Mouse (Mus musculus): ENCODE data around the gene Cacng5.
A peak's percentile ranks its signal among the peaks of the same experiment; 100 is the strongest.

Gene Cacng5

DNA sequence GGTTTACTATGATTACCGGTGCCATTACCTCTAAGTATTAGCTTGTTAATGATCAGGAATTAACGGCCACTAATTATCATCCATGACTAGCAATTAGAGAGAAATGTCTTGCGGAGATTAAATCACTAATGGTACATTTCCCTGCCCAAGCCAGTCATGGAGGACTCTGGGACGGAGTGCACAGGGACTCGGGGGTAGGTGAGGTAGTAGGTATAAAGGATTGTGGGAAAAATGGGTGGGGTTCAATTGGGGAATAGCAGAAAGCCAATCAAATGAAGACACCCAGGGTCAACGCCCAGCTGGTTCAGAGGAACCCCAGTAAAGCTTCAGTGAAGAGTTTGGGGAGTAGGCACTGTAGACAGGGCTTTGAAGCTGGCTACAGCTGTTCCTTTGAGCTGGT is 27.5 kb downstream of the Cacng5 start:
- DNase-seq (ENCODE audit: low read depth, low spot score): no peak

GRCm38 (mm10) chr11:107876840-107877239 is 38.0 kb downstream of the Cacng5 start:
- DNase-seq (ENCODE audit: low read depth, low spot score): no peak

GRCm38 (mm10) chr11:107875861-107876494 is 38.9 kb downstream of the Cacng5 start:
- no peak for DNase-seq (ENCODE audit: low read depth, low spot score)

GRCm38 (mm10) chr11:107872743-107873142 is 42.1 kb downstream of the Cacng5 start:
- no peak for DNase-seq (ENCODE audit: low read depth, low spot score)

DNA sequence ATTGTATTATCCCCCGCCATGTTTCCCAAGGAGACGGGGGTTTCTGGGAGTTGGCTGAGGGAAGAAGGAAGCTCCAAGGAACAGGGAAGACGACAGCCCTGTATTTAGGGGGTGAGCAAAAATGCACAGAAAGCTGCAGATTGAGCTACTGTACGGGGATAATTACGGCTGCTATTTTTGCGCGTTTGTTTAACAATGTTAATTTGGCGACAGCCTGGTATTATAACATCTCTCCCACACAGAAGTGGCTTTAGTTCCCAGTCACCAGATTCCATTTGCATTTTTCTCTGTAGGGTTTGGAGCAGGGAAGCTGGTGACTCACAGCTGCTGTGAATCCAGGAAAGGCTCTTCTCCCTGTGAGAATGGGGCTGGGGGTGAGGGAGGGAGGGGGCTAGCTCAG is 47.3 kb downstream of the Cacng5 start:
- no peak for DNase-seq (ENCODE audit: low read depth, low spot score)

DNA sequence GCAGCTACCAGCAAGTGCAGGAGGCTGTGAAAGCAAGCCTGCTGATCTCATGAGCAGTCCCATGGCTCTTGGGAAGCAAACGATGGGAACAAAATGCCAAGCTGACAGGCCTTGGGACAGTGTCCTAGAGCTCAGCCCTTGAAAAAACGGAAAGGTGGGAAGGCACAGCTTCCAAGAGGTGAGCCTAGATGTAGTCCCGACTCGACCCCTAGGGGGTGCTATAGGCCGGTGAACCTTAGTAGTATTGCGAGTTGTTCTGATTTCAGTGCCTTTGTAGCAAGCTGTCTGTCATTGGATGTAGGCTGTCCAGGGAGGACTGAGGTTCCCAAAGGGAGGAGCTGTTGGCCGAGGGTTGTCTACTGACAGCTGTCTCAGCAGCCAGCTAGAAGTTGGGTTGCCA is 49.7 kb downstream of the Cacng5 start:
- peak; percentile 43 for DNase-seq (ENCODE audit: low read depth, low spot score)

DNA sequence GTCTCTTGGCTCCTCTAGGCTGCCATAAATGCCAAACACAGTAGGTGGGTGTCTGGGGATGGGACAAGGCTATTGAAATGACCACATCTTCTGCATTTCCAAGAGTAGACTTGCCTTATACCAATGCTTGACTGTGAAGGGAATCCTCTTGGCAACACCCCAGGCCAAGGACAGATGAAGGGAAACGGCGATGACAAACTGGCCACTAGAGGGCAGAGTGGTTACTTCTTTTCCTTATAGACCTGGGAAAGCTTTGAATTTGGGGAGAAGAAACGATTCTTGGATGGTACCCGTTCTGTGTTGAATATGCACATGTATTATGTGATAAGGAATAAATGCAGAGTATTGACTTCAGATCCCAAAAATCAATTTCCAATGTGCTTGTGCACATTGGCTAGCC is 50.8 kb downstream of the Cacng5 start:
- DNase-seq (ENCODE audit: low read depth, low spot score): peak; percentile 58

DNA sequence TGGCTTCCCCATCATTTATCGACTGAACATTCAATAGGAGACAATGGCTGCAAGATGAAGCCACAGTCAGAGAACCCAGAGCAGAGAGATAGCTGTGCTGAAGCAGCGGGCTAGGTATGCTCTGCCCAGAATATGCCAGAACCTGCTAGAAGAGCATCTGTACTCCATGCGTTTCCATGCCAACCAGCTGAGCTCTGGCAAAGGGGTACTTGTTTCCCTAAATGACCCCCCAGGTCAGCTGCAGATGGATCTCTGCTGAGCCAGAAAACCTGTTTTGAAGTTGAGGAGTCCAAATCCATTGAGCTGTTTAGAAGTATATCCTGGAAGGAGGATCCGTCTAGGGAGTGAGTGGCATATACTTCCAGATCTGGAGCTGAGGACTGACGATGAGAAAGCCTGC is 53.1 kb downstream of the Cacng5 start:
- no peak for DNase-seq (ENCODE audit: low read depth, low spot score)

DNA sequence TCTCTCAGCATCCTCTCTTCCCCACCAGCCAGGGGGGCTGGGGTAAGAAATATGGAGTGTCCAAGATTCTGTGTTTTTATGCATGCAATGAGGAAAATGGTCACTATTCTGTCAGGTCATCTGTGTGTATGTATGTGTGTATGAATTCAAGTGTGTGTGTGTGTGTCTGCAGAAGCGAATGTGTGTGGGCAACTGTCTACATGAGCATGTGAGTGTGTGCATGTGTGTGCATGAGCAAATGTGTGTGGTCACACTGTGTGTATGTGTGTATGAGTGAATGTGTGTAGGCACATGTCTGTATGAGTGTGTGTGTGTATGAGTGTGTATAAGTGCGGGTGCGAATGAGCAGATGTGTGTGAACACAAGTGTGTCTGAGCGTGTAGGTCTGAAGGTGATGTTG is 55.0 kb downstream of the Cacng5 start:
- DNase-seq (ENCODE audit: low read depth, low spot score): no peak

- DNase-seq (ENCODE audit: low read depth, low spot score): peak; percentile 60
Measured at GRCm38 (mm10) chr11:107859288-107859687, 55.6 kb downstream of the Cacng5 start.

- DNase-seq (ENCODE audit: low read depth, low spot score): peak; percentile 23
Measured at GRCm38 (mm10) chr11:107853088-107853487, 61.8 kb downstream of the Cacng5 start.

GRCm38 (mm10) chr11:107849621-107850020 is 65.2 kb downstream of the Cacng5 start:
- DNase-seq (ENCODE audit: low read depth, low spot score): no peak

GRCm38 (mm10) chr11:107844175-107844574 is 70.7 kb downstream of the Cacng5 start:
- DNase-seq (ENCODE audit: low read depth, low spot score): no peak

GRCm38 (mm10) chr11:107833351-107834040 is 81.4 kb downstream of the Cacng5 start:
- DNase-seq (ENCODE audit: low read depth, low spot score): no peak

Measured in embryo, embryonic 11.5 days (tissue).